Mouse (Mus musculus) myocyte (in vitro differentiated cells): ENCODE measurements around the gene Rgl1. TPM values are rescaled to one million over a fixed set of nuclear protein-coding genes. Genes with fewer than 3 reads are reported as not detected.

Experiments used
- H3K27me3 ChIP-seq: one replicate; pipeline ENCODE4 v1.6.1; 2011; ENCODE audit not compliant: control insufficient read depth, insufficient read depth, insufficient read length
- H3K36me3 ChIP-seq: one replicate; pipeline ENCODE4 v1.6.1; 2011; ENCODE audit not compliant: control insufficient read depth, insufficient read depth
- H3K4me2 ChIP-seq: one replicate; pipeline ENCODE4 v1.6.1; 2011; ENCODE audit warnings: low read depth, control low read depth
- H3K4me3 ChIP-seq: one replicate; pipeline ENCODE4 v1.5.1; 2011; ENCODE audit warnings: mild to moderate bottlenecking, control low read depth, moderate library complexity
- H3K79me2 ChIP-seq: one replicate; pipeline ENCODE4 v1.6.1; 2011; ENCODE audit not compliant: control insufficient read depth, insufficient read depth
- H3ac ChIP-seq: one replicate; pipeline ENCODE4 v1.6.1; 2011; ENCODE audit not compliant: control insufficient read depth, insufficient read length
- CEBPB ChIP-seq: IDR thresholded peaks from 2 replicates; pipeline ENCODE4 v1.6.1; 2011; ENCODE audit warnings: mild to moderate bottlenecking, moderate library complexity; ENCODE audit not compliant: poor library complexity, insufficient read depth, severe bottlenecking
- E2F4 ChIP-seq: IDR thresholded peaks from one replicate; pipeline ENCODE4 v1.6.1; 2011; ENCODE audit warnings: mild to moderate bottlenecking, control low read depth, moderate library complexity; ENCODE audit not compliant: insufficient read depth
- MAX ChIP-seq: IDR thresholded peaks from one replicate; pipeline ENCODE4 v1.6.1; 2011; ENCODE audit warnings: low read depth, mild to moderate bottlenecking, control low read depth
- MYOD1 ChIP-seq, 3 experiments: IDR thresholded peaks; one replicate each; pipeline ENCODE4 v1.6.1; 2011; ENCODE audit warnings: control low read depth in 2 of 3, low read depth in 2 of 3, mild to moderate bottlenecking in 2 of 3, moderate library complexity in 1 of 3; ENCODE audit not compliant: insufficient read length in 2 of 3, control insufficient read depth in 1 of 3
- MYOG ChIP-seq, 3 experiments: IDR thresholded peaks; one replicate each; pipeline ENCODE4 v1.6.1; 2011; ENCODE audit warnings: control low read depth in 2 of 3, low read depth in 2 of 3, mild to moderate bottlenecking in 2 of 3; ENCODE audit not compliant: insufficient read length in 2 of 3, control insufficient read depth in 1 of 3, insufficient read depth in 1 of 3
- POLR2A ChIP-seq: IDR thresholded peaks from one replicate; pipeline ENCODE4 v1.6.1; 2011; ENCODE audit warnings: low read depth, mild to moderate bottlenecking, control low read depth, moderate library complexity; ENCODE audit not compliant: insufficient read length
- POLR2AphosphoS2 ChIP-seq: IDR thresholded peaks from one replicate; pipeline ENCODE4 v1.6.1; 2011; ENCODE audit warnings: low read depth, control low read depth; ENCODE audit not compliant: insufficient read length
- REST ChIP-seq: IDR thresholded peaks from one replicate; pipeline ENCODE4 v1.6.1; 2011; ENCODE audit warnings: mild to moderate bottlenecking, control low read depth, moderate library complexity; ENCODE audit not compliant: insufficient read depth, insufficient read length
- SRF ChIP-seq: IDR thresholded peaks from one replicate; pipeline ENCODE4 v1.6.1; 2011; ENCODE audit warnings: low read depth; ENCODE audit not compliant: control insufficient read depth, insufficient read length
- TCF12 ChIP-seq: IDR thresholded peaks from one replicate; pipeline ENCODE4 v1.6.1; 2011; ENCODE audit warnings: mild to moderate bottlenecking, control low read depth; ENCODE audit not compliant: poor library complexity, insufficient read depth, severe bottlenecking
- TCF3 ChIP-seq: IDR thresholded peaks from one replicate; pipeline ENCODE4 v1.6.1; 2011; ENCODE audit warnings: low read depth, control low read depth; ENCODE audit not compliant: insufficient read length
- USF1 ChIP-seq: IDR thresholded peaks from one replicate; pipeline ENCODE4 v1.6.1; 2011; ENCODE audit warnings: low read depth, mild to moderate bottlenecking, control low read depth, moderate library complexity
- polyA plus RNA-seq: library from polyadenylated mRNA; unstranded; fragments of >200 nt; fragmentation: generic; extraction: Trizol; gene quantifications from one replicate; pipeline ENCODE4 v1.2.1, GENCODE M21; 2012; ENCODE audit warnings: missing spikeins

Gene Rgl1
- polyA plus RNA-seq, 1 experiment: 4.3 TPM

DNA sequence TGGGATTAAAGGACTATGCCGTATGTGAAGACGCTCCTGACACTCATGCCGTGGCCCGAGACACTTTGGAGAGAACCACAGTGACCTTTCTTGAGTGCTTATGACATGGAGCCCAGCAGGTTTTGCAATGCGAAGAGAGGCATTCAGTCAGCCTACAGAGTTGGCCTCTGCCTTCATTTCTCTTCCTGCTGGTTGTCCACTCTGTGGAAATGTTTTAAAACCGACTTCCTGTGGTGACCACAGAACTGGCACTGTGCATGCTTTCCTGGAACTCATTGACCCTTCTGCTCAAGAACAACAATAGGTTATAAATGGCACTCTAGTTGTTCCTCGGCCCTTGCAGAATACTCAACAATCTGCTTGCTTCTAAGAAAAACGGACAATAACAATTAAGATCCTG, 166.8 kb downstream of the Rgl1 start:
- Histone ChIP-seq H3ac (no peak overlapping the region), H3K4me2 (no peak overlapping the region), H3K27me3 (no peaks in the 10 kb centered on the region), H3K36me3 (no peaks in the 10 kb centered on the region), H3K4me3 (no peak overlapping the region), H3K79me2 (peaks cover 3% of the 10 kb centered on the region)
- no peak for TF ChIP-seq SRF
- no peak for TF ChIP-seq MYOG (IDR thresholded peaks at IDR 0.05; ENCODE audit: control insufficient read depth in 1 of 3, insufficient read depth in 1 of 3, insufficient read length in 2 of 3, low read depth in 2 of 3)
- no peak for TF ChIP-seq USF1
- no peak for TF ChIP-seq REST
- TF ChIP-seq POLR2AphosphoS2: no peak
- TF ChIP-seq MYOD1 (IDR thresholded peaks at IDR 0.05; ENCODE audit: control insufficient read depth in 1 of 3, insufficient read length in 2 of 3, low read depth in 2 of 3): no peak

DNA sequence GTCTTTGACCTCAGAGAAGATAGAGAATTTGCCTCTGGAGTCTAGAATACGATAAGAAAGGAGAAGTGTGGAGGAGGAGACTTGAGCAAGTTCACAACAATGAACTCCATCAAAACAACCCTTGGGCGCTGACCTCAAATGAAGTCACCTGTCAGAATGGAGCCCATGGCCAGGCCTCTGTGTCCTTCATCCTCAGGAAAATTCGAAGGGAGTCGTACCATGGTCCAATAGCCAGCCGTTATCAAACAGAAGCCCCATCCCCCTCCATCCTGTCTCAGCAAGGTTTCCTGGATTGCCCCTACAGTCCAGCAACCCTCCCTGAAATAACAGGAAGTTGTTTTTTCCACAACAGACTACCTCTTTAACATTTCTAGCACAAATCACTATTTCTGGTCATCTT, 171.5 kb downstream of the Rgl1 start:
- Histone ChIP-seq H3K4me3 (no peak overlapping the region), H3K4me2 (no peak overlapping the region)

DNA sequence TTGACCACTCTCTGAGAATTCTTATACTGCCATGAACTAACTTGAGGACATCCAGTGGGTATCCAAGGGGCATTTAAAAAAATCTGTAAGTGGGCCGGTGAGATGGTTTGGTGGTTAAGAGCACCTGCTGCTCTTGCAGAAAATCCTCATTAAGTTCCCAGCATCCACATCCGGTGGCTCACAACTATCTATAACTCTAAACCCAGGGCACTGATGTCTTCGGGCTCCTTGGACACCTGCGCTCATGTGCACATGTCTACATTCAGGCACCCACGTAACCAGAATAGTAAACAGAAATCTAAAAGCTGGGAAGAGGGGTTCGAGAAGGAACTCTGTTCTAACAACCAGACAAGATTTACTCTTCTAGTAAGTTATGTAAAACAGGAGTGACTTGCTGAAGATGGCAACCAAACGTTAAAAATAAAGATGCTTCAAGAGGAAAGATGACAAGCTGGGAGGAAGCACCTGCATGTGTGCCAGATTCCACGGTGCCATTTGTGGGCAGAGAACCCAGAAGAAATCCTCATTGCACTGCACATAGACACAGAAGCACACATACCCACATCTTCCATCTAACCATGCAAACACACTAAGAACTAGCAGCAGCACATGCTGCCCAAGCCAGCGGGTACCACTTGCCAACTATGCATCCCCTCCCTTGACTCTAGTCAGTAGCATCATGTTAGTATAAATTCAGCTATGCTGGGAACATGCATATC, 172.2 kb downstream of the Rgl1 start:
- H3ac ChIP-seq: no peak overlapping the region
- no peak overlapping the region for H3K4me2 ChIP-seq
- H3K27me3 ChIP-seq: no peaks in the 10 kb centered on the region
- peaks cover 3% of the 10 kb centered on the region for H3K79me2 ChIP-seq
- H3K36me3 ChIP-seq: no peaks in the 10 kb centered on the region
- H3K4me3 ChIP-seq: no peak overlapping the region
- no peak for TF ChIP-seq SRF
- no peak for TF ChIP-seq TCF12
- TF ChIP-seq TCF3: no peak
- TF ChIP-seq CEBPB: no peak
- no peak for TF ChIP-seq E2F4
- no peak for TF ChIP-seq MAX
- TF ChIP-seq REST: no peak
- TF ChIP-seq USF1: no peak
- TF ChIP-seq MYOG (IDR thresholded peaks at IDR 0.05; ENCODE audit: control insufficient read depth in 1 of 3, insufficient read depth in 1 of 3, insufficient read length in 2 of 3, low read depth in 2 of 3): no peak
- no peak for TF ChIP-seq POLR2AphosphoS2
- TF ChIP-seq MYOD1 (IDR thresholded peaks at IDR 0.05; ENCODE audit: control insufficient read depth in 1 of 3, insufficient read length in 2 of 3, low read depth in 2 of 3): no peak
- TF ChIP-seq POLR2A: no peak

More for the DNA sequence above, 171.5 kb downstream of the Rgl1 start:
- Histone ChIP-seq H3ac (no peak overlapping the region), H3K27me3 (no peaks in the 10 kb centered on the region), H3K79me2 (peaks cover 3% of the 10 kb centered on the region), H3K36me3 (no peaks in the 10 kb centered on the region)
- TF ChIP-seq MYOD1 (IDR thresholded peaks at IDR 0.05; ENCODE audit: control insufficient read depth in 1 of 3, insufficient read length in 2 of 3, low read depth in 2 of 3) (no peak), MYOG (IDR thresholded peaks at IDR 0.05; ENCODE audit: control insufficient read depth in 1 of 3, insufficient read depth in 1 of 3, insufficient read length in 2 of 3, low read depth in 2 of 3) (no peak), POLR2A (no peak), USF1 (no peak), POLR2AphosphoS2 (no peak), E2F4 (no peak), TCF12 (no peak), CEBPB (no peak), REST (no peak), SRF (no peak)

DNA sequence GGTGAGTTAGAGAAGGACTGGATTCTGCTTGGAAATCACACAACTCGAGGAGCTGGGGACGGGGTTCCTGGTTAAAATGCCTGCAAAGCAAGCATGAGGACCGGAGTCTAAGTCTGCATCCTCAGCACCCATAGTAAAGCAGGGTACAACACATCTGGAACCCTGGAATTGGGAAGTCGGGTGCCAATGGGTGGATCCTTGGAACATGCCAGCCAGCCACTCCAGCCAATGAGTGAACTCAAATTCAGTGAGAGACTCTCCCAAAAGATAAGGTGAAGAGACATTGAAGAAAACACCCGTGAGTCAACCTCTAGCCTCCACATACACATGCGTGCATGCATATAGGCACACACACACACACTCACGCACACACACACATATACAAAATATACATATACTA, 172.8 kb downstream of the Rgl1 start:
- Histone ChIP-seq H3K4me3 (no peak overlapping the region), H3K4me2 (no peak overlapping the region), H3K27me3 (no peaks in the 10 kb centered on the region), H3K79me2 (peaks cover 3% of the 10 kb centered on the region), H3K36me3 (no peaks in the 10 kb centered on the region), H3ac (no peak overlapping the region)
- TF ChIP-seq POLR2AphosphoS2 (no peak), MYOD1 (IDR thresholded peaks at IDR 0.05; ENCODE audit: control insufficient read depth in 1 of 3, insufficient read length in 2 of 3, low read depth in 2 of 3) (no peak), SRF (no peak), E2F4 (no peak), MAX (no peak), CEBPB (no peak)

DNA sequence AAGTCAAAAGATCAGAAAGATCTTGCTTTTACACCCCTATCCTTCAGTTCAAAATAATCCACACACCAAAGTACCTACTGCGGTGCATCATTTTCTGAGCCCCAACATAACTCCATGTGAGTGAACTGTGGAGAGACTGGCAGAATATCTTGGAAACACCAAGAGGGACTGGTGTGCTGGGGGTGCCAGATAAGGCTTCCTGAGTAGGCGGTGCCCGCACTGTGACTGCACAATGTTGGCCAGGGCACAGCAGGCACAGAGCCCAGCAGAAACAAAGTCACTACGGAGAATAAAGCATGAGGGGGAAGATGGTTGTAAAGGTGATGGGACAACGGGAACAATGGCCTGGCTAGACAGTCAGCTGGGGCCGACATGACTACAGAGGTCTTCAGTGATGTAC, 173.5 kb downstream of the Rgl1 start:
- Histone ChIP-seq H3ac (no peak overlapping the region), H3K4me2 (no peak overlapping the region), H3K27me3 (no peaks in the 10 kb centered on the region), H3K36me3 (no peaks in the 10 kb centered on the region), H3K4me3 (no peak overlapping the region), H3K79me2 (peaks cover 3% of the 10 kb centered on the region)
- no peak for TF ChIP-seq USF1
- no peak for TF ChIP-seq E2F4
- no peak for TF ChIP-seq TCF12
- TF ChIP-seq MYOG (IDR thresholded peaks at IDR 0.05; ENCODE audit: control insufficient read depth in 1 of 3, insufficient read depth in 1 of 3, insufficient read length in 2 of 3, low read depth in 2 of 3): no peak
- TF ChIP-seq POLR2A: no peak
- TF ChIP-seq POLR2AphosphoS2: no peak
- no peak for TF ChIP-seq CEBPB
- TF ChIP-seq MYOD1 (IDR thresholded peaks at IDR 0.05; ENCODE audit: control insufficient read depth in 1 of 3, insufficient read length in 2 of 3, low read depth in 2 of 3): no peak
